Mouse (Mus musculus) liver, postnatal 0 days (tissue): ENCODE data around the gene Gm10447.
"Not testable (repeated sequence)": the region's sequence is repeated elsewhere in the genome, so short reads cannot be mapped to it uniquely, and the experiment has no call there.

Experiments
- CTCF ChIP-seq: sonication (generic); IDR thresholded peaks from 2 replicates; pipeline ENCODE4 v1.5.1; 2016; ENCODE audit warnings: antibody characterized with exemption, low read depth
- EP300 ChIP-seq: IDR thresholded peaks from 2 replicates; pipeline ENCODE4 v1.6.1; 2016; ENCODE audit warnings: antibody characterized with exemption, low read depth, mild to moderate bottlenecking

GRCm38 (mm10) chr11:53426914-53427313 lies 30.0 kb downstream of the Gm10447 start:
- not testable (repeated sequence) for TF ChIP-seq CTCF, EP300
